Mouse (Mus musculus) gastrocnemius, postnatal 4 days (tissue): ENCODE measurements around the gene Ncan. TPM values are rescaled to one million over a fixed set of nuclear protein-coding genes. Genes with fewer than 3 reads are reported as not detected.

Experiments used
- DNase-seq, 2 experiments: peaks; one replicate each; pipeline ENCODE4 v3.0.0; 2021 to 2022; ENCODE audit warnings: low spot score in 2 of 2, mixed read lengths in 2 of 2
- total RNA-seq, 2 experiments: library from RNA; stranded (reverse); gene quantifications; 2 replicates each; pipeline ENCODE4 v1.2.3; 2021

Ncan gene
- total RNA-seq, 2 experiments from 2014 or later: 0.07 to 0.08 TPM

DNA sequence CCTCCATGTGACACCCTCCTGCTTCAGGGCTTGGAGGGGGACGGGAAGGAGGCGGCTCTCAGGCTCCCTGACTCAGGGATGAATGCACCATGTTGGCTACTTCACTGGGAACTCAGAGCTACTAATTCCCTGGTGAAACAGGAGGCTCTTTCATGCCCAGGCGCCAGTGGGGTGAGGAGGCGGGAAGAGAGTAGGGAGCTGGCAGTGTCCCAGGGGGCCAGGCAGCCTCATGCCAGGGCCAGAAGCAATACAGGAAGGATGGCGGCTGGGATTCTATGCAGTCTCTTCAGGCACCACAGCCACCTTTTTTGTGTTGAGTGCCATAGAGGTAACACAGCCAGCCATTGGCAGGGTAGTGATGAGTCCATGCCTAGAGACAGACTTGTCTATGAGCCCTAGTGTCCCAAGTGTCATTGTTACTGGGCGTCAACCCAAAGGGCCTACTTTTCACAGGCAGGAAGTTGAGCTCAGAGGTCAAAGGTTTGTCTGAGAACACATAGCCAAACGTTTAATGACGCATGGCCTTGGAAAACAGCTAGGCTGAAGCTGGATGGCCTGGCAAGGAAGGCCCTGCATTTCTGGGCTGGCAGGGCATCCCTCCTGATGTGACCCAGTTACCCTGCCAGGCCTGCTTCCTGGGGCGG, 8.8 kb upstream of the Ncan start:
- DNase-seq: peak; percentile 26 to 52

DNA sequence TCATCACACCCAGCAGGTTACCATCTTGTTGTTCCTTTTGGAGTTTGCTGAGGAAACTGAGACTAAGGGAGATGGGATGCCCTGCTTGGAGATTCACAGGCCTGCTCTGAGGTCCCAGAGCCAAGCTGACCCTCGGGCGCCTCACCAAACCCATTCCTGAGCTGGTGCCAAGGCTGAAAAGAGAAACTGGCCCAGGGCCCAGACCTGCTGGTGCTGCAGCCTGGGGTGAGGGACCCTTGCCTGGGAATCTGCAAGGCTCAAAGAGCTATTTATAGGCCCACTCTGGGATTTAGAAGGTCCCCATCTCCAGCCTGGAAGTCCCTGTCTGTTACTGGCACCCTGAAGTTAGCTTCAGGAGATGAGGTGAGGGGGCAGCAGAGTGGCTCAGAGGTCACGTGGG, 7.8 kb upstream of the Ncan start:
- peak in 1 of 2 experiments; percentile 53 for DNase-seq

DNA sequence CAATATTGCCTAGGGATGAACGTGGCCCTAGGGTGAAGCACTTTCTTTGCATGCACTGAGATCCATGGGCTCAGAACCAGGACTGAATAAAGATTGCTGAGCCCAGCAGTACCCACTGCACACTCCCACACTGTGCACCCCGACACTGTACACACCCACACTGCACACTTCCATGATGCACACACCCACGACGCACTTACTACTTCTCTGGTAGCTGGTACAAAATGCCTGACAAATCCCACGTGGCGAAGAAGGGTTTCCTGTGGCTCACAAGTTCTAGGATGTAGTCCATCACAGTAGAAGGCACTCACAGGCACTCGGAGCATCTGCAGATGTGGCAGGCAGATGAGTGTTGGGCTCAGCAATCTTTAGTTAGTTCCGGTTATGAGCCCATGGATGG, 4.3 kb upstream of the Ncan start:
- DNase-seq: no peak

DNA sequence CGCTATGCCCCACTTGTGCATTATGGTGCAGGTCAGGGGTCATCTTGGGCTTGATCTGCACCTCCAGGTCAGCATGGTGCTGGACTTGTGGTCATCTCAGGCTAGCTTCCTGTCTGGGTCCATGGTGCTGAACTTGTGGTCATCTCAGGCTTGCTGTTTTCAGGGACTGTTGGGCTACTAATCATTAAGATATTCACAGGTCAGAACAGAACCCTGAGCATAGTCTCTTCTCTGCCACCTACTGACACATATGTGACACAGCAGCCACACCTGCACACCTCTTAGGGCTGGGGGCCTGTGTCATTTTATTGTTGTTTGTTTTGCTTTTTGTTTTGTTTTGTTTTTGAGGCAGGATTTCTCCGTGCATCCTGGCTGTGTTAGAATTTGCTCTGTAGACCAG, 2.2 kb upstream of the Ncan start:
- no peak for DNase-seq

DNA sequence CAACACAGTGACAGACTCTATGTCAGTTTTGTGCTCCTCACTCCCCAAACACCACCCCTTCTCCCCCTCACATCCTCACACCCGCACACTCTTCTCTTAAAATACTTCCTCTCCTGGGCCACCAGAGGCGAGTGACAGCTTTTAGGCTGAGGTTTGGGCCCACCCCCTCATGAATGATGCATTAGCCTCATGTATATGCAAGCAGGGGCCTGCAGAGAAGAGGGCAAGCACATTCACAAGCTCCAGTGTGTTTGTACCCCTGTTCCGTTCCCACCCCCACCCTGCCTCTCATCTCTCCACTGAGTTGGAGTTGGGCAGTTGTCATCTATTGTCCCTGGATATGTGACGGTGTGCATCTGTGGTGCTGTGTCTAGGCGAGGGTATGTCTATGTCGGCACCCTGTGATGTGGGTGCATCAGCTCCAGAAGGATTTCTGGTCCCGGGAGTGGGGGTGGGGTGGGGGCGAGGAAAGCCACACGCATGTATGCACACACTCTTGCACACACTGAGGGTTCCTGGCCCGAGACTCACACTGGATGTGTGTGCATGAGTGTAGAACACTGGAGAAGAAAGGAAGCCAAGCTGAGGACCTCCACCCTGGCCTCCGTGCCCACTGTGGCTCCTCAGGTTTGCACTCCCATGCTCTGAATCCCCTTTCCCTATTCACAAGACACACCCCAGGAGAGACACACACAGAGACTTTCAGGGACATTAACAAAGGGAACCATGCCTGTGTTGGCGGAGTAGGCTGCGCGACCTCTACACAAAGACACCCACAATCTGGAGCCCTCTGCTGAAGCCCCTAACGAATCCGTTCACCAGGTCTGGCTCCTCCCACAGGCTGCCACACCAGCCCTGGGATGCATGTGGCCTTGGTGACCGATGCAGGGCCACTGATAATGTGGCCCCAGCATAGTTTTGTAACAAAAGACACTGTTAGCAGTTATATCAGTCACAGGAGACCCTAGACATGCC, 1.7 kb downstream of the Ncan start:
- DNase-seq: no peak

DNA sequence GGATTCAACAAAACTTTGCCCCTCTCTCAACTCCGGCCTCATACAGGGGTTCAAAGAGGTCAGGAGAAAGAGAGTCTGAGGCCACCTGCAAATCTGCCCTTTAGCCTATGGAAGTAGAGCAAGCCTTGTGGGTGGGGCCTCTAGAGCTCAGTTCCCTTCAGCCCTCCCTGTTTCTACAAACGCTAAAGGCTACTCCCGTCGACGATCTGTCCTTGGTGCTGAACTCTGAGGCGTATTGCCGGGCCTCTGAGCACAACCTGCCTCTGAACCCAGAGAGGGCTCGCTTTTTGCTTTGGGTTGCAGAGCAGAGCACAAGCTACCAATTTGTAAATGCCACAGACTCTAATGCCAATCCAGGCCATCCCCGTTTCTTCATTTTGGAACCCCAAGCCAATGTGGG, 3.1 kb downstream of the Ncan start:
- peak in 1 of 2 experiments; percentile 32 for DNase-seq

DNA sequence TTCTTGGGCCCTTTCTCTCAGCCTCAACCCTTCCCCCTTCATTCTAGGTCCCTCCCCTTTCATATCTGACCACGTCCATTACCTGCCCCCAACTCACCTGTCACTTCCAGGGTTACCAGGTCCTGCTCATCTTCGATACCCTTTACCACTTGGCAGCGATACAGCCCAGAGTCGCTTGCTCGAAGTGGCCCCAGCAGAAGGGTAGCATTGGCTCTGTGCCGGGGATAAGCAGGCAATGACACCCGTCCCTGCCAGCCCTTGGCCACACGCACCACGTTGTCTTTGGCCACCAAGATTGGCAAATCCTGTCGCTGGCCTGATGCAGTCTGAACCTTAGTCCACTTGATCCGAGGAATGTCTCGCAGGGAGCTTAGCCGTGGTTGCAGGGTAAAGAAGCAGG, 5.8 kb downstream of the Ncan start:
- DNase-seq: no peak

DNA sequence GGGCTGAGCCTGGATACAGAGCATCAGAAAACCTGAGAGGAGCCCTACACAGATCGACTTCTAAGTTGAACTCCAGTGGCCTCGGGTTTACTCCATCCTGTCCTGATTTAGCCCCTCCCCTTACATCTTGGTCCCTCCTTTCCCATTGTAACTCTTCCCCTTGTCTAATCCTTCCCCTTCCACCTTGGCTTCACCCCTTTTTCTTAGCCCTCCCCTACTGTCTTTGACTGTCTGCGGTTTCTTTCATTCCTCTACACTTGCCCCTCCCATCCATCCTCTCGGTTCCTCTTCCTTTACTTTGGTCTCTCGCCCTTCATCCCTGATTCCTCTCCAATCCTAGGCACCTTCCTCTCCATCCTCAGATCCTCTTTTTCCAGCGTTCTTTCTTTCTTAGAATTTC, 6.2 kb downstream of the Ncan start:
- no peak for DNase-seq

DNA sequence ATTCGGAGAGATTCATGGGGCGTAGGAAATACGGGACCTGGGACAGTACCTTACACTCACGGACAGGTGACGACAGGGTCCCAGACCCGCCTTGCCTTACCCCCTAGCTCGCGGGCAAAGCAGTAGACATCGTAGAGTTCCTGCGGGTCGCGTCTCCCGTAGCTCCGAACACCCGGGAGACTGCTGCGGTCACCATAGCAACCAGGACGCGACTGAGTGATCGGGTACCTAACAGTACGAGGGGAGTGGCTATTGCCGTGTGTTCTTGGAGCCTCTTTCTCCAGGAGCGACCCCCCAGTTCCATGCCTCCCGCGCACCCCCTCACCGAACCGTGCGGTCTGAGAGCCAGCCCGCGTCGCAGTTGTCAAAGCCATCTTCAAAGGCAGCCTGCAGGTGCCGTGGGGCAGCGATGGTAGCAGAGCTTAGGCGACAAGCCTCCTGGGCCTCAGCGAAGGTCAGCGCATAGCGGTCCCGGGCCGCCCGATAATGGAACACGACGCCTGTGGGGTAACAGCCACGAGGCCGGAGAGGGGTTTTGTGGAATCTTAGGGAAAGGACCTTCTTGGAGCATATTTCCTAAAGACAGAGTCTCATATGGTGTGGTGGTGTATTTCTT, 8.2 kb downstream of the Ncan start:
- no peak for DNase-seq

DNA sequence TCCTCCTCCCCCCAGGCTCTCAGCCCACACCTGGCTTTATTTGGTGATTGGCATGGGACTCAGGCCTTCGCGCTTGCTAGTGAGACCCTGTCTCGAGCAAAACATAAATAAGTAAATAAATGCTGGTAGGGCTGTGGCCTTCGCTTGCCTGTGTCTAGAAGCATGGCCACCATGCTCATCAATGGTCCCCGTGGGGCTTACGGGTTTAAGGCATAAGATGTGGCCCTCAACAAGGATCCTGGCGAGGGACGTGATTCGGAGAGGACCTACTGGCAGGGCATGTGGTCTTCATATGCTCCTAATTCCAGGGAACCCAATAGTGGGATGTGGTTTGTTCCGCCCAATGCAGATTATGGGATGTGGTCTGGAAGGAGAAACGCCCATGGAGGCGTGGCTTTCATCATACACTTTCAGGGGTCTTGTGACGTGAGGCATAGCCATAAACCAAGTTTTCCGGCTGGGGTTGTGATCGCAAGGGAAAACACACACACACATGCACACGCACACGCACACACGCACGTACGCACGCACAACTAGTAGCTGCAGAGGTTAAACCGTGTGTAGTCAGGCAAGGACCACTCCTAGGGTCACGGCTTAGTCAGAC, 9.4 kb downstream of the Ncan start:
- no peak for DNase-seq

DNA sequence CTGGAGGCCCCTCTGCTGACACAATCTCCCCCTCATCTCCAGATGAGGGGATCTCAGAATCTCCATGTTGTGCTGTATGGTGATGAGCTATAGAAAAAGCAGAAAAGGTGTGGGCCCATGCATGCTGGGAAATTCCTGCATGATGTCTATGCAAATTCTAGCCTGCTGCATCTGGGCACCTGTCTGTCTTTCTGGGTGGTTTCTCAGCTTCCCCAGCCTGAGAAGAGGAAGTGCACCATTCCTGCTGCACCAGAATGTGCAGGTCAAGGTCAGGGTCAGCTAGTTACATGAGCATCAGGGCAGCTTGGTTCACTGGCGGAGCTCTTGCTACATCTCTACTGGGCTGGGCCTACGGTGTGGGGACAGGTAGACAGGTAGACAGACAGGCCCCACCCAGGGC, 10.2 kb downstream of the Ncan start:
- DNase-seq: no peak

DNA sequence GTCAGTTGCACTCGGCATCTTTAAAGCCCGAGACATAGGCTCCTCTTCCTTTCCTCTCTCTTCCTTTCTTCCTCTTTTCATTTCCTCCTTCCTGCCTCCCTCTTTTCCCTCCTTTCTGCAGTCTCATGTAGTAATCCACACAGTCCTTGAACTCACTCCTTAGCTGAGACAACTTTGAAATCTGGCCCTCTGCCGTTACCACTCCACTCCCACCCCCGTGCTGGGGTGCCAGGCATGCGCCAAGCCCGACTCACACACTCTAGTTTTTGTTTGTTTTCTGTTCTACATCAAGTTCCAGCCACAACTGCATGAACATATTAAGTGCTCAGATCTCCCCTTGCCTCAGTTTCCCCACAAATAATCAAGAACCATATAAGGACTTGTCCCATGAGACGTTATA, 15.8 kb downstream of the Ncan start:
- no peak for DNase-seq

DNA sequence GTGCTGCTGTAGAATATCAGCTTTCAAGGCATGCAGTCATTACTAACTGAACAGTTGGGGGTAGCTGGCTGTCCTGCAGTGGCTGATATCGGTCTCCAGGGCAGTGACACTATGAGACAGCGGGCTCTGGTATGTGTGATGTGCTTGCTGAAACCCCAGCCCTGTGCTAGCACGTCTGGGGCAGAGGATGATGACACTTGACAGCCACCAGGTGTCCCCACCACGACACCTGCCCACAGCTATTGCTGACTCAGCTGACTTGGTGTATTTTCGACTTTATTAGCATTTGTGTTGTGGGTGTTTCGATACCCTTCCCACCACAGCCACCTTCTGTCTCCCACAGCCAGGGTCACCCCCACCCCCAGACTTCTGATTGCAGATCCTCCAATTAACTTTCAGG, 16.2 kb downstream of the Ncan start:
- DNase-seq: no peak

DNA sequence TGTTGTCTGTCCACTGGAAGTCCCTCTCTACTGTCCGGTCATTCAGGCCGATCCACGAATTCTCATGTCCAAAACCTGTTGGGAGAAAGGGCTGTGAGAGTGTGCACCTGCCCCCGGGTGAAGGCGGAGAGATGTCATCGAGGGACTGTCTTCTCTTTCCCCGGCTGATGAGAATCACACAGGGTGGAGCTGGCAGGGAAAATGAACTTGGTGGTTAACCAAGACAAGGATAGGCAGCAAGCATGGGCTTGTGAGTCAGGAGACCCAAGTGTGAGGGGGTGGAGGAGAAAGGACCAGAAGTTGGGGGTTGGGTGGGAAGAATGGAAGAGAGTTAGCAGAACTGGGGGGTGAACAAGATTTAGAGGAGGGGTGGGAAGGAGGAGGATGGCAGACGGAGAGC, 20.4 kb downstream of the Ncan start:
- no peak for DNase-seq

DNA sequence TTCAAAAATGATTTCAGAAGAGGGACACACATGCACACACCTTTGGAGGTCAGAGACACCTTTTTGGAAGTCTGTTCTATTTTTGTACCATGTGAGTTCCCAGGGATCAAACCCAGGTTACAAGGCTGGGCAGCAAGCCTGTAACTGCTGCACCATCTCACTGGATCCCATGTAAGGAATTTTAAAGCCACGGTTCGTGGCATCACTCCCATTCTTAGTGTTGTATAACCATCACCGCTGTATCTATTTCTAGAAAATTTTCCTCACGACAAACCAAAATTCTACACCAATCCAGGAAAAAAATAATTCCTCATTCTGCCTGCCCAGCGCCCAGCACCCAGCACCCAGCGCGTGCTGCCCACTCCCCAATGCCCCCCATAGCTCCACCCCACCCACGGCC, 21.4 kb downstream of the Ncan start:
- DNase-seq: no peak

DNA sequence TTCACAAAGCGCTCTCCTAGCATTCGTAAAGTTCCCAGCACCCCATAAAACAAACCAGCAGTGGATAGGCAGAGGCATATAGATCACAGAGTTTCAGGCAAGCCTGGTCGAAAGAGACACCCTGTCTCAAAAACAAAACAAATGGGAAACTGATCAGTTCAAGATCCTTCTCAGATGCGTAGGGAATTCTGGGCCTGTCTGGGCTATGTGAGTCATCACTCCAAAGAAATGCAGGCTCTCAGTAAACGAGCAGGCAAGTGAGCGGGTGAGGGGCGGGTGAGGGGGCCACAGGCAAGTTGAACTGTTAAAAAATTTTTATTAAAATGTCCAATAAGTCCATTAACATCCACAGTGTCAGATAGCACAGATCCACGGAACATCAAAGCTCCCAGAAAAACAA, 27.9 kb downstream of the Ncan start:
- DNase-seq: no peak

DNA sequence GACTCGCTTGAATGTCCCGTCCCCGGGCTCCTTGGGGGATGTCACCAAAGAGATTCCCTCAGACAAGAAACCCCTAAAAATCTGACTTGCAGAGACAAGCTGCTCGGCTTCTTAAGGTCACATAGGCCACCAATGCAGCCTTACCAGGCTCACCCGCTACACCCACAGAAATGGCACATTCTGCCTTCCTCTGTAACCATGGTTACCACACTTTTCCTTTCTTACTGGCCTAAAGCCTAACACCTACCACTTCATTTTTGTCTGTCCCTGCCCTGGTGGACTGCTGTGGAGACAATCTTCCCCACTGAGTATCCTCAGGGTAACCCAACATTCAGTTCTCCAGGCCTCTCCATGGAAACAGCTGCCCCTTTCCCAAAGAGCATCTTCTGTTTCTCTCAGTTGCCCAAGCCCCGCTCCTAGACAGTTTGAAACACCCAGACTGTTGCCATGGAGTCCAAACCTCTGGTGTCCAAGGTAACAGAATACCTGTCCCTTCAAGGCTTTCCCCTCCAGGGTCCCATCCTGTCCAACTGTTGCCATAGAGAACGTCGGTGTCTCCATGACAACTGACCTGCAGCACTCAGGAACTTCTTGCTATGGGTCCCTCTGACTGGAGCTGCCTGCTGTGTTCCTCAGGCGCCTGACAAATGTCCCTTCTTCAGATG, 31.2 kb downstream of the Ncan start:
- no peak for DNase-seq

DNA sequence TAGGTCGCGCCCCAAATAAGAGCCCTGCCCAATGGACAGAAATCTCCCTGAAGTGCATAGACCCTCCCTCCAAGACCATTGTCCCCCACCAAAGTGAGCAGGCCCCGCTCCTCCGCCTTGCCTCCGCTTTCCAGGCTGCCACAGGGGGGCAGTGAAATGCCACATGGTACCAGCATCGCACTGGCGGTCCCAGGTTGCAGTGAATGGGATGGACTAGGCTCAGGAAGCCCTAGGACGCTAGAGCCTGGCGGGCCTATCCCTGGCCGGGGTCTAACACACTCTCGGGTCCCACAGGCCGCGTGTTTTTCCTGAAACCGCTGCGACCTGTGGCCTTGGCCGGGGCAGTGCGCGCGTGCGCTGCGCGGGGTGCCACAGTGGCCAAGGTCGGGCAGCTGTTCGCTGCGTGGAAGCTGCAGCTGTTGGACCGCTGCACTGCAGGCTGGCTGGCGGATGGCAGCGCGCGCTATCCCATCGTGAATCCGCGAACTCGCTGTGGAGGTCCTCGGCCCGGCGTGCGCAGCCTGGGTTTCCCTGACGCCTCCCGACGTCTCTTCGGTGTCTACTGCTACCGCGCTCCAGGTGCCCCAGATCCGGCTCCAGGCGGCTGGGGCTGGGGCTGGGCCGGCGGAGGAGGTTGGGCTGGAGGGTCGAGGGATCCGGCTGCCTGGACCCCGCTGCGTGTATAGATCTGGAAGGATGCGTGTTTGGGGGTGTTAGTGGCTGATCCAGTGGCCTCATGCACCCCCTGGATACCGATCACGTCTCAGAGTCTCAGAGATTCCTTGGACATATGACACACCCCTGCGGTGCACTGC, 32.6 kb downstream of the Ncan start:
- no peak for DNase-seq

DNA sequence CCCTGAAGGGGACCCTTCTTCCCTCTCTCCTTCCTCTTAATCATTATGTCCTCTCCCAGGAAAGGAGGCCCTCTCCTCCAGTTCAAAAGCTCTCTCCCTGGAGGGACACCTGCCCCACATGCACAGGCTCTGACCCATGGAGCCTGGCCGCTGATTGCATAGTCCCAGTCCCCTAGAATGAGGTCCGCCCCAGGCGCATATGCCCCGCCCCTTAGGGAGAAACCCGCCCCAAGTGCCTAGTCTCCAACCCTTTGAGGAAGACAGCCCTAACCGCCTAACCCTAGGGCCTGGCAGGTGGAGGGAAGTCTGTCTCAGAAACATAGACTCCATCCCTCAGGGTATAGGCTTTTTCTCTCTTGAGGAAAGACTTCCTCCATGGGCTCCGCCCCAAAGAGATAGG, 33.4 kb downstream of the Ncan start:
- DNase-seq: no peak

DNA sequence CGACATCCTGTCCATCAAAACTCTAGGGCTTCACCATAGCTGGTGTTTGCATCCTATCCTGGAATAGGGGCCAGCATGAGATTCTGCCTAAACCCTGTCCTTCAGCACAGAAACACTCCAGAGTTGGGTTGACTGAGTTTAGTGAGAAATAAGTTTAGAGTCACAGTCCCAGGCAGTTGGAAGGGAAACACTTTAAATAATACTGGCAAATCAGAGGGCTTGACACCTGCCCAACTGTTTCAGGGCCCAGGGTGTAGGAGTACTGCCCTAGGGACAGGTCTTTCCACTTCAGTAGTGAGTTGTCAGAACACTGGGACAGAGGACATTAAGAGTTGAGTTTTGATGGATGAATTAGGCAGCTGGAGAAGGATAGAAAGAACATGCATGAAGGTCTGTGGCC, 34.5 kb downstream of the Ncan start:
- DNase-seq: no peak
